Mouse (Mus musculus): ENCODE data around the gene Dnajc11. TPM values are rescaled to one million over a fixed set of nuclear protein-coding genes. Genes with fewer than 3 reads are reported as not detected.

Dnajc11 gene
- polyA plus RNA-seq, 1 experiment from 2014 or later: 43.7 TPM

DNA sequence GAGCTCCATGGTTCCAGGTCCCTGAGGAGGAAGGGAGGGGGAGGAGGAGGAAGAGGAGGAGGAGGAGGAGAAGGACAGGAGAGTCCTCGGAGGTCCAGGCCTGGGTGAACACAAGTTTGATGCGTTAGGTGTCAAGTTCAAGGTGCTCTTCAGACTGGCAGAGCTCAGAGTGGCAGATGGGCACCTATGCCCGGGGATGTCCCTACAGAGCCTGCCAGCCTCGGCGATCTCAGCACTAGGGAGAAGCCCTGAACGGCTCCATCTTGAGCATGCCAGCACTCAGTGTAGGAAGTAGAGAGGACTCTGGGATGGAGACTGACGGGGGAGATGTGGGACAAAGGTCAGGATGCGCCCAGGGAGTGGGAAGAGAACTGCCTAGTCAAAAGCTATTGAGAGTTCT, 53.2 kb downstream of the Dnajc11 start:
- WGBS (ENCODE audit: missing documents): 92% methylated on average over 8 of the region's 8 CpGs
- Histone ChIP-seq H3K4me3 (ENCODE audit: inconsistent target) (no peak overlapping the region), H3K27ac (no peak overlapping the region), H3K79me2 (ENCODE audit: inconsistent target) (peaks cover 9% of the 10 kb centered on the region; the same call in 1 of the 2 replicates), H3K36me3 (ENCODE audit: inconsistent target) (peaks cover 19% of the 10 kb centered on the region; the same call in 1 of the 2 replicates)

DNA sequence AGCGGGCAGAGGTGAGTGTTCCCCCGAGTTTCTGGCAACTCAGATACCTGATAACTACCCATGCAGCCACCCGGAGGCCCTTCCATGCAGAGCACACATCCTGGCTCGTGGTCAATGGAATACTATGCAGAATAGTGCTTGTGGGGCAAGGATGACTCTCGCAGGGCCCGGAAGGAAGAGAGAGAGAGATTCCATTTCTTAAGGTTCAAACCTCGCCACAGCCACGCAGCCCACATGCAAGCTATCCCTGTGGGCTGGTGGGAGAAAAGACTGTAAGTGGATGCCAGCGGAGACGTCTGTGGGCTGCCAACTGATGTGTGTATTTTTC, 54.5 kb downstream of the Dnajc11 start:
- peaks cover 9% of the 10 kb centered on the region; the same call in 1 of the 2 replicates for H3K79me2 ChIP-seq (ENCODE audit: inconsistent target)
- H3K36me3 ChIP-seq (ENCODE audit: inconsistent target): peaks cover 25% of the 10 kb centered on the region; the same call in 1 of the 2 replicates
- H3K27ac ChIP-seq: no peak overlapping the region
- WGBS (ENCODE audit: missing documents): 29% methylated on average over 10 of the region's 10 CpGs
- peak overlapping the region; percentile 63 for H3K4me3 ChIP-seq (ENCODE audit: inconsistent target)

DNA sequence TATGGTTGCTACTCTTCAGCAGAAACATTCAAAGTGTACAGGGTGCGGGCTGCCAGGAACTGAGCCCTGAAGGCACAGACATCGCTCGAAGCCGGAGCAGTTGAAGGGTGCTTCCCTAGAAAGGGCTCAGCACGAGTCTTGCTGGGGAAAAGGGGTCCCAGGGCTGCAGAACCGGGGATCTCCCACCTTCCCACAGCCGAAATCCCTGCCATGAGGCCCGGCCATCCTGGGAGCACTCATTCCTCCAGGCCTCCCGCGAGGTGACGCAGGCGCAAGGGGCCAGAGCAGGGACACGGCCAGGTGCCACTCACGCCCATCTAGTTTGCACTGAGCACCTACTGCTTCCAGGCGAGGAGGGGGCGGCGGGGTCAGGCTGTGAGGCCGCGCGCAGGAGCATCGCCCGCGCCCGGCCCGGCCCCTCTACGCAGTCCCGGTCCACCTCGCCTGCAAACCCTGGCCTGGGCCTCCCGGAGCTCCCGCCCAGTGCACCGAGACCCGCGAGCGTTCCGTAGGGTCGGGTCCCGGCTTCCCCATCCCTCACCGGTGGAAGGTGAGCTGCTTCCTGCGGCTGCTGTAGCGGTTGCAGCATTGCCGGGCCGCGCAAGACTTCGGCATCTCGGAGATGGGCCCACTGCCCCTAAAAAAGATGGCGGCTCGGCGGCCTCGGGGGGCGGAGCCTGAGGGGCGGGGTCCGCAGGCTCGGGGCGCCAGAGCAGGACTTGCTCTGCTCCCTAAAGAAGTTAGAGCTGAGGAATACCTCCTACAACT, 55.0 kb downstream of the Dnajc11 start, which contains the start of gene Thap3:
TSS of gene Thap3 (minus strand) at position 656 of the 768 bp plus-strand sequence.
- no peak within 1 kb of the TSS for H3K27ac ChIP-seq
- H3K36me3 ChIP-seq (ENCODE audit: inconsistent target): peaks cover 25% of the 10 kb centered on the region; the same call in 1 of the 2 replicates
- WGBS (ENCODE audit: missing documents): under 1% methylated on average over 54 of the region's 54 CpGs
- peaks cover 11% of the 10 kb centered on the region; the same call in 1 of the 2 replicates for H3K79me2 ChIP-seq (ENCODE audit: inconsistent target)
- peak within 1 kb of the TSS; percentile 63 for H3K4me3 ChIP-seq (ENCODE audit: inconsistent target)

DNA sequence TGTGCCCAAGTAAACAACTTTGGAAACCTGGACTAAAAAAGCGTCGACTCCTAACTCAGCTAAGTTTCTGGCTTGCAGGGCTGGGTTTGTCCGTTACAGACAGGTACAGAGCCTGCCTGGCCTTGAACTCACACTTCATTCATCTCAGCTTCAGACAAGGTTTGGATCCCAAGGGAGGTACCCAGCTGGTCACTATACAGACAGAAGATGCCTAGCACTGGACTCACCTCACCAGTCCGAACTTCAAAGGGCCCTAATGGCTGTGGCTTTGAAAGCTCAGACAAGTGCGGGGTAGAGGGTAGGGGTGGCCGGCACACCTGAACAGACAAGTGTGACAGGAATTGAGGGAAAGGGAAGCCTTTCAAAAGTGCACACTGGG, 55.6 kb downstream of the Dnajc11 start:
- WGBS (ENCODE audit: missing documents): 59% methylated on average over 6 of the region's 6 CpGs
- H3K79me2 ChIP-seq (ENCODE audit: inconsistent target): peaks cover 17% of the 10 kb centered on the region; the same call in 1 of the 2 replicates
- H3K27ac ChIP-seq: no peak overlapping the region
- H3K4me3 ChIP-seq (ENCODE audit: inconsistent target): no peak overlapping the region; the same call in 1 of the 2 replicates
- H3K36me3 ChIP-seq (ENCODE audit: inconsistent target): peaks cover 25% of the 10 kb centered on the region; the same call in 1 of the 2 replicates

DNA sequence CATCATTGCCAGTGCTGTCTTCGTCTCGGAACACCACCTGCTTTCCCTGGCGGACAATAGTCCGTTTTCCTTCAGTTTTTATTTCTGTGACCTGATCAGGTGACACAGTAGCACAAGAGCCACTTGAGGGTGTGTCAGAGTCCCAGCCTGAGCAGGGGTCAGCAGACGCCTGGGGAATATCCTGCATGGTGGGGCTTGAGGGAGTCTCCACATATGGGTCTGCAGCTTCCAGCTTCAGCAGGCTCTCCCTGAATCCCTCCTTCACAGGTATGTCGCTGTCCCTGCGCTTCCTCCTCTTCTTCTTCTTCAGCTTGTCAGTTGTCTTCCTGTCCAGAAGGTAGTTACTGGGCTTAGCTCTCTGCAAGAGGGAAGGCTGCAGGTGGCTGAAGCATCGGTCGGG, 58.6 kb downstream of the Dnajc11 start:
- peaks cover 22% of the 10 kb centered on the region; the same call in 1 of the 2 replicates for H3K79me2 ChIP-seq (ENCODE audit: inconsistent target)
- H3K27ac ChIP-seq: no peak overlapping the region
- no peak overlapping the region for H3K4me3 ChIP-seq (ENCODE audit: inconsistent target)
- WGBS (ENCODE audit: missing documents): 97% methylated on average over 9 of the region's 9 CpGs
- peaks cover 20% of the 10 kb centered on the region; the same call in 1 of the 2 replicates for H3K36me3 ChIP-seq (ENCODE audit: inconsistent target)

DNA sequence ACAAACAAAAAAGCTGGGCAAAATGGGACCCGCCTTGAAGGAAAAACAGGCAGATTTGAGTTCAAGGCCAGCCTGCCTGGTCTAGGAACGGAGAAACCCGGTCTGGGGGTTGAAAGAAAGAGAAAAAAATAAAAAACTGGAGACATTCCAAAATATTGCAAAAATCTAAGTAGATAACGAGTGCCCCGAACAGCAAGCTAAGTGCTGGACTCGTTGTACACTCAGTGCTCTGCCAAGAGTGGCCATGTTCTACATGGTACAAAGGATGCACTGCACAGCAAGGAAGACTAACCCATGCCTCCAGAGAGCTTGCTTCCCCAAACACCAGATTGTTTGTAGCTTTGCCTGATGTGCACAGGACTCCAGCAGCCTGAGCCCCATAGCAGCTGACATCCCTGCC, 59.5 kb downstream of the Dnajc11 start:
- Histone ChIP-seq H3K36me3 (ENCODE audit: inconsistent target) (peaks cover 20% of the 10 kb centered on the region; the same call in 1 of the 2 replicates), H3K79me2 (ENCODE audit: inconsistent target) (peaks cover 17% of the 10 kb centered on the region; the same call in 1 of the 2 replicates), H3K27ac (no peak overlapping the region), H3K4me3 (ENCODE audit: inconsistent target) (no peak overlapping the region)
- WGBS (ENCODE audit: missing documents): 93% methylated on average over 6 of the region's 6 CpGs

DNA sequence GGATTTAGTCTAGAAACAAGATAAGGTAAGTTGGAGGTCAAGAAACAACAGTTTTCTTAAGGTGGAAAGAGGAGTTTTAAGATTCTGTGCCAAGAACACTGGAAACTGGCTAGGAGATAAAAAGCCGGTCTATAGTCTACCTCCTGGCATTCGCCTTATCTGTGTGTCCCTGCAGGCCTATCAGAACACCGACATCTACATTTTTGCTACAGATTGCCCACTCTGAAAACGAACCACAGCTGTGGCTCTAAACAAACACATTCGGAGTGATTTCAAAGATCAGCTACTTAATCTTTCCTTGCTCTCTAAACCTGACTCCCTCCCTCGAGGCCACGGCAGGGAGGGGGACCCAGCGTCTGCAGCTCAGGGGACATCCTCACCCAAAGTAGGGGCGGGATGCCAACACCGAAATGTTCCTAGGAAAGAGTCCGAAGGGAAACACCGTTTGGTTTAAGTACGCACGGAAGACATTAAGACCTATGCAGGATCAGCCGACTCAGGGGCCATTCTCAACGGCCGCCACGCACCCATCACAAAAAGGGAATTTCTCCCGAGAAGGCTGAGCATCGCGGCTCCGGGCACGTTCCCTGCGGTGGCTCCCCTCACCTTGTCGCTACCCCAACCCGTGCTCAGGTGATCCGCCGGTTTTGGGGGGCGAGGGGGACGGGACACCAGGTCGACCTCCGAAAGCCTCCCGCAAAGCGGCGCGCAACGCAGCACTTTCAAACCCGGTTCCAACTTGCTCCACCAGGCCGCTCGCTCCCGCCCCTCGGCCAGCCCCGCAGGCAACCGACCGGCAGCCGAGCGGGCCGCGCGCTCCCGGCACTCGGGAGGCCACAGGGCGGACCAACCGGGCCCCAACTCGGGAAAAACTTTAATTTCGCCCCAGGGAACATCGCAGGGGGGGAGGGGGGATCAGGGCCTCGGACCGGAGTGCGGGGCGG, 61.0 kb downstream of the Dnajc11 start:
- Histone ChIP-seq H3K27ac (no peak overlapping the region), H3K79me2 (ENCODE audit: inconsistent target) (peaks cover 14% of the 10 kb centered on the region; the same call in 1 of the 2 replicates), H3K36me3 (ENCODE audit: inconsistent target) (peaks cover 20% of the 10 kb centered on the region; the same call in 1 of the 2 replicates), H3K4me3 (ENCODE audit: inconsistent target) (peak overlapping the region; percentile 14; the same call in 1 of the 2 replicates)
- WGBS (ENCODE audit: missing documents): 13% methylated on average over 57 of the region's 61 CpGs

DNA sequence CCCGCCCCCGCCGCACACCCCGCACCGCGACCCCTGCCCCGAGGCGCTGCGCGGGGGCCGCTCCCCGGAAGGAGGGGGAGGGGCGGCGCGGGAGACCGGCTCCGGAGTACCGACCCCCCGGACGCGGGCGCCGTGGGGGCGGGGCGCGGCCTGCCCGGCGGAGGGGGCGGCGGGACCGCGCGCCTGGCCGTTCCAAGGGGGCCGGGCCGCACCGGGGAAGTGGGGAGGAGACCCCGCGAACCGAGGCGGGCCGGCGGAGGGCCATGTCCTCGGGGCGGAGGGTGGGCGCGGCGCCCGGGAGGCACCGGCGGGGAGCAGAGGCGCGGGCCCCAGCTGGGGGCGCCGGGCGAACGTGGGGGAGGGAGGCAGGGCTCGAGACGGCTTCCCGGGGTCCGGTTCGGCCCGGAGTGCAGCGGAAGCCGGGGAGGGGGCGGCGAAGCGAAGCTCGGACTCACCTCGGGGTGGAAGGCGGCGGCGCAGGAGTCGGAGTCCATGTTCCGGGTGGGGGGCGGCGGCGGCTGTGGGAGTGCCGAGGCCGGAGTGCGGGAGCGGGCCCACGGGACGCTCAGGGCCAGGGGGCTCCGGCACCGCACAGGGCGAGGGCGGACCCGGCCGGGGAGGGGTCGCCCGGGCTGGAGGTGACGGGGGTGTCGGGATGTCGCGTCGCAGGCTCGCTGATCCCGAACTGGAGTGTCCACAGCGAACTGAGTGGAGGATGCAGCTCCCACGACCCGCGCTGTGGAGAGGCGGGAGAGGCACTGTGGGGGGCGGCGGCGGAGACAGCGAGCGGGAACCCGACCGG, 62.1 kb downstream of the Dnajc11 start:
- Histone ChIP-seq H3K27ac (no peak overlapping the region), H3K79me2 (ENCODE audit: inconsistent target) (peaks cover 14% of the 10 kb centered on the region; the same call in 1 of the 2 replicates), H3K4me3 (ENCODE audit: inconsistent target) (peak overlapping the region; percentile 18; the same call in 1 of the 2 replicates), H3K36me3 (ENCODE audit: inconsistent target) (peaks cover 20% of the 10 kb centered on the region; the same call in 1 of the 2 replicates)
- WGBS (ENCODE audit: missing documents): under 1% methylated on average over 88 of the region's 111 CpGs

DNA sequence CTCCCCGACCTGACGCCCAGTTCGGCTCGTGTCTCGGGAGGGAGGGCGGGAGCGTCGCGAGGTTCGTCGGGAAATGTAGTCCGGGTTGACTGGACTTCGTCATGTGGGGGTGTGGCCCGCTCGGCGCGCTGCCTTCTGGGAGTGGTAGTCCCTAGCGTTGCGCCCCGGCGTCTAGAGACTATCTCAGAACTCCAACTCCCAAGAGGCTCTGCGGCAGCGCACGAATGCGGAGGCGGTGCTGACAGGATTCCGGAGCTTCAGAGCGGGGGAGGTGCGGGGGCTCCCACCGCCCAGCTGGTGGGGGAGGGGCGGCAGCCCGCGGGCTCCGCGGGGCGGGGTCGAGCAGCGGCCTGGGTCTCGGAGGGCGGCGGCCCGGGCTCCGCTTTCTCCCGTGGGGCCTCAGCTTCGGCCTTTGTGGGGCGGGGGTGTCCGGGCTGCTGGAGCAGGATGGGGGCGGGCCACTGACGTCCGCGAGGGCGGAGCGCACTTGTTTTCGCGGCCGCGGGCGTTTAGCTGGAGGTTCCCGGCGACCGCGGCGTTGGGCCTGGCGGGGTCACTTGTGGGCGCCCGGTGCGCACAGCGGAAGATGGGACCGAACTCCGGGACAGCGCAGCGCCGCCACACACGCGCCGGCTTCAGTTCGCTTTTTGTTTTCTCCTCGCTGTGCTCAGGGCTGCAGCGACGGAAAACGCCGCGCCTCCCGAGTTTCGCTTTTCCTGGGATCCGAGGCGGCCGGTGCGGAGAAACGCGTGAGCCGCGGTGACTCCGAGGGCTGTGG, 62.9 kb downstream of the Dnajc11 start, which contains the start of gene Phf13:
TSS of gene Phf13 (minus strand) at position 86 of the 778 bp plus-strand sequence.
- peak within 1 kb of the TSS; percentile 49 for H3K27ac ChIP-seq
- peaks cover 14% of the 10 kb centered on the region; the same call in 1 of the 2 replicates for H3K79me2 ChIP-seq (ENCODE audit: inconsistent target)
- under 1% methylated on average over 93 of the region's 94 CpGs for WGBS (ENCODE audit: missing documents)
- peaks cover 12% of the 10 kb centered on the region; the same call in 1 of the 2 replicates for H3K36me3 ChIP-seq (ENCODE audit: inconsistent target)
- peak within 1 kb of the TSS; percentile 67 for H3K4me3 ChIP-seq (ENCODE audit: inconsistent target)

DNA sequence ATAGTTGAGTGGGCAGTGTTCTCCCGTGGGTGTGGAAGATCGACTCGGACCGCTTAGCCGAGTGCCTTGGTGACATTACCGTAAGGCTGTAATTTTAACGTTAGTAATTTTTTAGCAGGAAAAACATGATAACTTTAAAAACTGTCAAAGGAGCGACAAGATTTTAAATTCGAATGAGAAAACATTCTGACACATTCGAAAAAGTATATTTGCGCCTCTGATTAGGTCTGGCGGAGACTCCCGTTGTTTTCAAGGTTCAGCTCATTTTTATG, 63.4 kb downstream of the Dnajc11 start:
- Histone ChIP-seq H3K79me2 (ENCODE audit: inconsistent target) (peaks cover 14% of the 10 kb centered on the region; the same call in 1 of the 2 replicates), H3K4me3 (ENCODE audit: inconsistent target) (peak overlapping the region; percentile 67), H3K36me3 (ENCODE audit: inconsistent target) (peaks cover 7% of the 10 kb centered on the region; the same call in 1 of the 2 replicates), H3K27ac (peak overlapping the region; percentile 49)
- 1% methylated on average over 13 of the region's 13 CpGs for WGBS (ENCODE audit: missing documents)

DNA sequence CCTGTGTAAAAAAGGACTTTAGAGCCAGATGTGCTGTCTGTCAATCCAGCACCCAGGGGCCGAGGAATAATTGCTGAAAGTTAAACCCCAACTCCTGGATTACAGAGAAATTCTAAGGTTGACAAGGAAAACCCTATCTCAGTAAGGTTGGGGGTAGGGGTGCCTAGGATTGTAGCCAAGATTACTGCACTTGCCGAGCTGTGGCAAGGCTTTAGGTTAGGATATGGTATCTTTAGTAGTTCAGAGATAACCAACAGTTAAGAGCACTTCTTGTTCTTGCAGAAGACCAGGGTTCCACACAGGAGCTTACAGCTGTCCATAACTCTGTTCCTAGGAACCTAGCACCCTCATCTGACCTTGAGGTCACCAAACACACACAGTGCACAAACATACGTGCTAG, 64.2 kb downstream of the Dnajc11 start:
- H3K4me3 ChIP-seq (ENCODE audit: inconsistent target): no peak overlapping the region
- H3K36me3 ChIP-seq (ENCODE audit: inconsistent target): no peaks in the 10 kb centered on the region; the same call in 1 of the 2 replicates
- no peak overlapping the region for H3K27ac ChIP-seq
- peaks cover 14% of the 10 kb centered on the region; the same call in 1 of the 2 replicates for H3K79me2 ChIP-seq (ENCODE audit: inconsistent target)
- 81% methylated on average over 3 of the region's 3 CpGs for WGBS (ENCODE audit: missing documents)

DNA sequence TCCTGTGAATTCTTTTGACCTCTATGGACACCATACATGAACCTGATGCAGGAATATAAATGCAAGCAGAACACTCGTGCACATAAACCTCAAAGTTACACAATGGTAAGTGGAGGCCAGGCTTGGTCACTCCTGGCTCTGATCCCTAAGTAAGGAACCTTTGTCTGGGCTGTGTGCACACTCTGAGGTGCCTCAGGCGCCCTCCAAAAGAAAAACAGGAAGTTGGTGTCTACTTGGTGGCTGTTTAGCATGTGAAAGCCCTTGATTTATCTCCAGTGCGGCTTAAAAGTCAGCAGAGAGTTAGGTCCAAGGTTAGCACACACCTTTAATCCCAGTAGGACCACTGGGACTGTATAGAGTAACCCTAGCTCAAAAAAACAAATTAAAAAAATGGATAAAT, 66.0 kb downstream of the Dnajc11 start:
- H3K36me3 ChIP-seq (ENCODE audit: inconsistent target): no peaks in the 10 kb centered on the region
- H3K4me3 ChIP-seq (ENCODE audit: inconsistent target): no peak overlapping the region
- H3K79me2 ChIP-seq (ENCODE audit: inconsistent target): peaks cover 2% of the 10 kb centered on the region; the same call in 1 of the 2 replicates
- H3K27ac ChIP-seq: no peak overlapping the region
- 4% methylated on average over 3 of the region's 3 CpGs for WGBS (ENCODE audit: missing documents)

DNA sequence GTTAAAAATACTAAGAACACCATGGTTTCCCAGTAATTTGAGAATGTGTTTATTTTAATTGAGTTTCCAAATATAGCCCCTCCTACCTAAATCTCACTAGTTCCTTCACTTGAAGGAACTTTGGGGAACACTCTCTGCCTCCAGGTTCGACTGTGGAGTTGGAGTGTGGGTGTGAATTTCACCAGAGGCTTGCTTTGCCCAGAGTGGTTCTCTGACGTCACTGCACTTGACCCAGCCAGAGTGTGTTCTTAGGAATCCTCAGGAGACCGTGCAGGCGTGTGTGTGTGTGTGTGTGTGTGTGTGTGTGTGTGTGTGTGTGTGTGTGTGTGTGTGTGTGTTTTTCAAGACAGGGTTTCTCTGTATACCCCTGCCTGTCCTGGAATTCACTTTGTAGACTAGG, 67.4 kb downstream of the Dnajc11 start:
- Histone ChIP-seq H3K36me3 (ENCODE audit: inconsistent target) (no peaks in the 10 kb centered on the region), H3K27ac (no peak overlapping the region), H3K4me3 (ENCODE audit: inconsistent target) (no peak overlapping the region), H3K79me2 (ENCODE audit: inconsistent target) (no peaks in the 10 kb centered on the region)
- 40% methylated on average over 1 of the region's 4 CpGs for WGBS (ENCODE audit: missing documents)

Measured in macrophage (primary cell).